ENCODE assay signal across 8 mouse cellular contexts in genomic region chr9:72654593-72655242, GRCm38 (mm10). TPM values are rescaled to one million over a fixed set of nuclear protein-coding genes. Genes with fewer than 3 reads are reported as not detected.
DNase-seq lines count a peak whose midpoint lies in the region; TF ChIP-seq lines count a peak whose summit lies in the region.
"Had no signal": no experiment of that assay in that cellular context is flagged by ENCODE, and none has a peak within 500 bp of the region (broad histone marks: within the 10 kb centered on the region; RNA-seq: fewer than 3 reads in every experiment).

No protein-coding gene starts in this region.

- no peak overlapping the region for H3K4me3 ChIP-seq in bone marrow macrophage, adult 2 months (ENCODE audit: insufficient read depth, low read length)
- H3K4me3 ChIP-seq in heart, embryonic 10.5 days, result no peak overlapping the region
- H3K4me3 ChIP-seq: heart, embryonic 15.5 days had no signal

- no peak overlapping the region for H3K27ac ChIP-seq in bone marrow macrophage, adult 2 months (ENCODE audit: insufficient read depth, low read depth, low read length)
- peak overlapping the region; percentile 77 for H3K27ac ChIP-seq in heart, embryonic 10.5 days

- peak; percentile 51 for TF ChIP-seq CTCF in bone marrow macrophage, adult 2 months (IDR thresholded peaks at IDR 0.05; ENCODE audit: low read depth, low read length)

- WGBS in heart, embryonic 10.5 days, result 69% methylated on average over 6 of the region's 6 CpGs

- no peaks in the 10 kb centered on the region for H3K27me3 ChIP-seq in heart, embryonic 10.5 days (ENCODE audit: insufficient read depth, poor library complexity, severe bottlenecking)
- H3K27me3 ChIP-seq: heart, embryonic 15.5 days had no signal

- H3K9me3 ChIP-seq in heart, embryonic 10.5 days, result no peaks in the 10 kb centered on the region
- H3K9me3 ChIP-seq: heart, embryonic 15.5 days had no signal

- 0 out of 2 replicates have a peak, but pooled peaks cover 2% of the 10 kb centered on the region for H3K4me1 ChIP-seq in bone marrow macrophage, adult 2 months (ENCODE audit: control insufficient read depth, insufficient read depth, low read length)
- peaks cover 45% of the 10 kb centered on the region for H3K4me1 ChIP-seq in heart, embryonic 10.5 days

- DNase-seq in urinary bladder, adult 18-20 months (ENCODE audit: low spot score in 2 of 2), result peak; percentile 35 to 46
- no peak for DNase-seq in urinary bladder, postnatal 10 days (ENCODE audit: low spot score)
- DNase-seq in heart, embryonic 10.5 days (ENCODE audit: low spot score), result peak; percentile 90
- DNase-seq in kidney, postnatal 36 days, result peak; percentile 82 to 95
- peak; percentile 95 for DNase-seq in lung, postnatal 36 days
- DNase-seq in spleen, postnatal 10 days (ENCODE audit: low spot score in 2 of 2), result peak; percentile 63 to 79

- H3K36me3 ChIP-seq in heart, embryonic 10.5 days, result no peaks in the 10 kb centered on the region
- H3K36me3 ChIP-seq: heart, embryonic 15.5 days had no signal

- no peak for TF ChIP-seq POLR2A in bone marrow macrophage, adult 2 months (IDR thresholded peaks at IDR 0.05; ENCODE audit: borderline replicate concordance, low read depth, low read length)

RNA-seq across cellular contexts. Expression of gene Nedd4, which starts 7.4 kb away (rescaled TPM):
- polyA plus RNA-seq in bone marrow macrophage, adult 2 months (2012; ENCODE audit: insufficient read depth, insufficient read length, missing spikeins), result 3.7 and 4.2 TPM in 2 replicates
- 515 and 584 TPM in 2 replicates for polyA plus RNA-seq in heart, embryonic 10.5 days (2016; fragmentation: Nextera tagmentation; extraction: Ambion mirVana)

Comparison
In these comparisons a context has a peak if more than half of its experiments do, and no peak if none do; other contexts are left out.
1. RNA of gene Nedd4, which starts 7.4 kb away (polyA plus RNA-seq): 515 to 584 TPM in heart, embryonic 10.5 days; 3.7 to 4.2 TPM in bone marrow macrophage, adult 2 months; every median in the first group is over 10 times any median in the second.